Mouse (Mus musculus) MEL (cell line): Measurements from ENCODE around the gene Parp4.

Experiments used
- CTCF ChIP-seq, 3 experiments: IDR thresholded peaks in 2 of 3; conservative IDR thresholded peaks in 1 of 3; 2 replicates each; pipeline ENCODE4 v1.5.1; 2011 to 2012; ENCODE audit warnings: low read length in 3 of 3, low read depth in 2 of 3, mild to moderate bottlenecking in 2 of 3, improper control_type of control experiment in 1 of 3, inconsistent platforms in 1 of 3, mixed read lengths in 1 of 3, moderate library complexity in 1 of 3; ENCODE audit not compliant: control insufficient read depth in 1 of 3, insufficient read depth in 1 of 3, poor library complexity in 1 of 3, severe bottlenecking in 1 of 3
- EP300 ChIP-seq, 2 experiments: IDR thresholded peaks; 2 replicates each; pipeline ENCODE4 v1.6.1; 2011; ENCODE audit warnings: improper control_type of control experiment in 2 of 2, low read length in 2 of 2, low read depth in 1 of 2, mild to moderate bottlenecking in 1 of 2
- GATA1 ChIP-seq: IDR thresholded peaks from 2 replicates; pipeline ENCODE4 v1.6.1; 2011; ENCODE audit warnings: low read depth, low read length, improper control_type of control experiment
- HCFC1 ChIP-seq: IDR thresholded peaks from 2 replicates; pipeline ENCODE4 v1.6.1; 2012; ENCODE audit warnings: low read depth, mild to moderate bottlenecking, inconsistent platforms, low read length, improper control_type of control experiment, moderate library complexity
- MAFK ChIP-seq: IDR thresholded peaks from 2 replicates; pipeline ENCODE4 v1.6.1; 2011; ENCODE audit warnings: low read depth, mild to moderate bottlenecking, low read length, improper control_type of control experiment, borderline replicate concordance
- MAZ ChIP-seq: IDR thresholded peaks from 2 replicates; pipeline ENCODE4 v1.6.1; 2012; ENCODE audit warnings: low read depth, mild to moderate bottlenecking, inconsistent platforms, low read length, improper control_type of control experiment
- NELFE ChIP-seq: IDR thresholded peaks from 2 replicates; pipeline ENCODE4 v1.6.1; 2011; ENCODE audit warnings: low read depth, low read length, improper control_type of control experiment
- POLR2A ChIP-seq, 2 experiments: IDR thresholded peaks; 2 replicates each; pipeline ENCODE4 v1.6.1; 2011 to 2012; ENCODE audit warnings: low read length in 2 of 2, mild to moderate bottlenecking in 2 of 2, control low read depth in 1 of 2, improper control_type of control experiment in 1 of 2, low read depth in 1 of 2, moderate library complexity in 1 of 2; ENCODE audit not compliant: control insufficient read depth in 1 of 2, insufficient read depth in 1 of 2, poor library complexity in 1 of 2
- POLR2AphosphoS5 ChIP-seq: IDR thresholded peaks from 2 replicates; pipeline ENCODE4 v1.6.1; 2012; ENCODE audit warnings: low read depth, borderline replicate concordance, mild to moderate bottlenecking, inconsistent platforms, low read length, moderate library complexity, mixed read lengths
- RCOR1 ChIP-seq: IDR thresholded peaks from 2 replicates; pipeline ENCODE4 v1.6.1; 2012; ENCODE audit warnings: low read depth, mild to moderate bottlenecking, inconsistent platforms, low read length, improper control_type of control experiment
- ZKSCAN1 ChIP-seq: IDR thresholded peaks from 2 replicates; pipeline ENCODE4 v1.6.1; 2012; ENCODE audit warnings: low read depth, mild to moderate bottlenecking, inconsistent platforms, low read length, improper control_type of control experiment, moderate library complexity

DNA sequence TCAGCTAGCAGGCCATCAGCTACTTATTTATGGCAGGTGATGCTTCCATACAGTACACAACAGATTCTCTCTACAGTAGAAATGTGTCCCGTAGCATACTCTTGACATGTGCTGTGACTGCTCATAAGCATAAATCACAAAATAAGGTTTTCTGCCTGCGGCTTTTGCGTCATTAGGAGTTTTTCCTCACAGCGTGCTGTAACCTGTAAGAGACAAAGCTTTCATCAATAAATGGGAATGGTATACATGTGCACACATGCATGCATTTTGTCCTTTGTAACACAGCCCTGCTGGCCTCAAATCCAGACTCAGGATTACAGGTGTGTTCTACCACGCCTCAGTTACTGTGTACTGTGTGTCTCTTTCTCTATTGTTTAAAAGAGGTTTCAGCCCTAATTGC is 122.4 kb downstream of the Parp4 start:
- TF ChIP-seq EP300 (IDR thresholded peaks at IDR 0.05; ENCODE audit: low read depth in 1 of 2, low read length in 2 of 2): no peak
- TF ChIP-seq HCFC1: no peak
- TF ChIP-seq CTCF (IDR thresholded peaks at IDR 0.05 in 2 of 3, conservative IDR thresholded peaks at IDR 0.05 in 1 of 3; ENCODE audit: control insufficient read depth in 1 of 3, insufficient read depth in 1 of 3, low read depth in 2 of 3, low read length in 3 of 3, poor library complexity in 1 of 3, severe bottlenecking in 1 of 3): no peak
- no peak for TF ChIP-seq MAZ
- no peak for TF ChIP-seq POLR2AphosphoS5
- TF ChIP-seq MAFK: no peak
- TF ChIP-seq NELFE: no peak
- no peak for TF ChIP-seq POLR2A (IDR thresholded peaks at IDR 0.05; ENCODE audit: control insufficient read depth in 1 of 2, insufficient read depth in 1 of 2, low read depth in 1 of 2, low read length in 2 of 2, poor library complexity in 1 of 2)
- TF ChIP-seq ZKSCAN1: no peak
- TF ChIP-seq RCOR1: no peak
- no peak for TF ChIP-seq GATA1
